Mouse (Mus musculus) left cerebral cortex, postnatal 14 days (tissue): ENCODE measurements around the gene Qdpr. TPM values are rescaled to one million over a fixed set of nuclear protein-coding genes. Genes with fewer than 3 reads are reported as not detected.
"Not testable (repeated sequence)": the region's sequence is repeated elsewhere in the genome, so short reads cannot be mapped to it uniquely, and the experiment has no call there.

Experiments
- DNase-seq, 2 experiments: peaks; one replicate each; pipeline ENCODE4 v3.0.0; 2021 to 2022; ENCODE audit warnings: low spot score in 2 of 2, mixed read lengths in 1 of 2
- intact Hi-C: fragments of 180-260 bp; cut with DNase I; formaldehyde crosslinking; loops from one replicate; pipeline ENCODE4 v1.15.1; 2025
- total RNA-seq, 2 experiments: library from RNA; stranded (reverse); gene quantifications; 2 replicates each; pipeline ENCODE4 v1.2.3; 2021

Qdpr gene
- total RNA-seq, 2 experiments from 2014 or later = 86.2 to 87.9 TPM

- DNase-seq = no peak
- intact Hi-C loops = loop anchor here (2.0 to 5.0 kb wide), 4 partner anchors 59 to 874 kb away; partner anchors contain the start of genes Lcorl and Ncapg
These were observed 23.5 kb upstream of the Qdpr start for GRCm38 (mm10) chr5:45473521-45473920.

GRCm38 (mm10) chr5:45472880-45473450 lies 22.9 kb upstream of the Qdpr start:
- intact Hi-C loops = loop anchor here (2.0 to 5.0 kb wide), 4 partner anchors 59 to 874 kb away; partner anchors contain the start of genes Lcorl and Ncapg
- no peak for DNase-seq

- DNase-seq = no peak
- intact Hi-C loops = no loop called here
These were observed 4.4 kb upstream of the Qdpr start for GRCm38 (mm10) chr5:45454456-45454855.

GRCm38 (mm10) chr5:45453451-45453850 lies 3.4 kb upstream of the Qdpr start, which contains the start of gene Clrn2:
Gene Clrn2 (plus strand): TSS chr5:45453751.
- DNase-seq = no peak
- intact Hi-C loops = no loop called here

- no peak for DNase-seq
- intact Hi-C loops = no loop called here
These were observed 830 bp downstream of the Qdpr start for GRCm38 (mm10) chr5:45449206-45449605.

GRCm38 (mm10) chr5:45448676-45449075 lies 1.4 kb downstream of the Qdpr start:
- no peak for DNase-seq

GRCm38 (mm10) chr5:45444130-45444832 lies 5.8 kb downstream of the Qdpr start:
- intact Hi-C loops = no loop called here
- no peak for DNase-seq

More at GRCm38 (mm10) chr5:45448676-45449075, 1.4 kb downstream of the Qdpr start:
- intact Hi-C loops = no loop called here

- no peak for DNase-seq
- intact Hi-C loops = no loop called here
These were observed 8.3 kb downstream of the Qdpr start for GRCm38 (mm10) chr5:45441745-45442144.

GRCm38 (mm10) chr5:45441124-45441523 lies 8.9 kb downstream of the Qdpr start:
- no peak for DNase-seq
- intact Hi-C loops = no loop called here

GRCm38 (mm10) chr5:45438301-45438700 lies 11.7 kb downstream of the Qdpr start:
- DNase-seq = no peak
- intact Hi-C loops = no loop called here

GRCm38 (mm10) chr5:45437826-45438225 lies 12.2 kb downstream of the Qdpr start:
- no peak for DNase-seq
- intact Hi-C loops = no loop called here

GRCm38 (mm10) chr5:45435967-45436950 lies 13.8 kb downstream of the Qdpr start:
- intact Hi-C loops = no loop called here
- DNase-seq = no peak

GRCm38 (mm10) chr5:45427891-45428290 lies 22.1 kb downstream of the Qdpr start:
- intact Hi-C loops = no loop called here
- DNase-seq = no peak

GRCm38 (mm10) chr5:45426416-45427034 lies 23.5 kb downstream of the Qdpr start:
- intact Hi-C loops = no loop called here
- DNase-seq = no peak

GRCm38 (mm10) chr5:45425771-45426170 lies 24.3 kb downstream of the Qdpr start:
- DNase-seq, intact Hi-C loops: not testable (repeated sequence)

GRCm38 (mm10) chr5:45424021-45424886 lies 25.8 kb downstream of the Qdpr start:
- intact Hi-C loops = loop anchor here (5.0 kb wide), 2 partner anchors 1122 to 1142 kb away; no protein-coding TSS in a partner anchor
- DNase-seq = peak; percentile 67 to 81

GRCm38 (mm10) chr5:45421881-45422844 lies 27.9 kb downstream of the Qdpr start:
- intact Hi-C loops = loop anchor here (5.0 kb wide), 2 partner anchors 1120 to 1140 kb away; no protein-coding TSS in a partner anchor
- DNase-seq = no peak
